Mouse (Mus musculus): Measurements from ENCODE around the gene Tmem72.

Gene Tmem72

DNA sequence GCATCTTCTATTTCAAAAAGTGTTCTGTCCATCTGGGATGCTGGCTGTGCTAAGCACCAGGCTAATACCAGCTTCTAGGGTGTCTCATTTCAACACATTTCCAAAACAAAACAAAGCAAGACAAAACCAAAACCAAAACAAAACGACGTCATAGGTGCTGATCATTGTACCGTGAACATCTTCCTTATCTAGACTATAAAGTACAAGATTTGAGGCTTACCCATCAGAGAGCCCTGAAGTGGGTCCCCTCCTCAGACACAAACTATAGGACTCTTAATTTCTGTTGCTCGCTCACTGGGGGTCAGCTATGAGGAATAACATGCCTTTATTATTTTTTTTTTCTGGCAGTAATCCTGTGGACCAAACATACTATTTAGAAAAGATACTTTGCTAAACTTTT lies 23.1 kb downstream of the Tmem72 start:
- in situ Hi-C loops (cut with MboI, MseI), result no loop called here

DNA sequence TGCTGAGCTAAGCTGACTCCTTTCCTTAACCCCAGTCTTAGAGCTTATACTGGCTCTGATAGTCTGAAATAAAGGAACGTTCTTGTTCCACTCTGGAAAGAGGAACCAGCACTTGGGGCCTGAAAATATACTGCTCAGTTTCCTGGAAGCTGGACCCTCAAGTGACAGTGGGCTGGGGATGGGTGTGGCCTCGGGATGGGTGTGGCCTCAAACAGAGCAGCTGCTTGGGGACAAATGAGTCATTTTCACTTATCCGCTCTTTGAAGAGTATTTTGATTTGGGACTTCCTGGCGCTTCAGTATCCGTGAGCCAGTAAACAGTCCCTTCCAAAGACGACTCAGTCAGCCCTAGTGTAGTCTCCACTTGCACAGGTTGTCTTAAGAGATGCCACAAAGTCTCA lies 34.4 kb downstream of the Tmem72 start:
- in situ Hi-C loops (cut with MboI, MseI), result no loop called here

DNA sequence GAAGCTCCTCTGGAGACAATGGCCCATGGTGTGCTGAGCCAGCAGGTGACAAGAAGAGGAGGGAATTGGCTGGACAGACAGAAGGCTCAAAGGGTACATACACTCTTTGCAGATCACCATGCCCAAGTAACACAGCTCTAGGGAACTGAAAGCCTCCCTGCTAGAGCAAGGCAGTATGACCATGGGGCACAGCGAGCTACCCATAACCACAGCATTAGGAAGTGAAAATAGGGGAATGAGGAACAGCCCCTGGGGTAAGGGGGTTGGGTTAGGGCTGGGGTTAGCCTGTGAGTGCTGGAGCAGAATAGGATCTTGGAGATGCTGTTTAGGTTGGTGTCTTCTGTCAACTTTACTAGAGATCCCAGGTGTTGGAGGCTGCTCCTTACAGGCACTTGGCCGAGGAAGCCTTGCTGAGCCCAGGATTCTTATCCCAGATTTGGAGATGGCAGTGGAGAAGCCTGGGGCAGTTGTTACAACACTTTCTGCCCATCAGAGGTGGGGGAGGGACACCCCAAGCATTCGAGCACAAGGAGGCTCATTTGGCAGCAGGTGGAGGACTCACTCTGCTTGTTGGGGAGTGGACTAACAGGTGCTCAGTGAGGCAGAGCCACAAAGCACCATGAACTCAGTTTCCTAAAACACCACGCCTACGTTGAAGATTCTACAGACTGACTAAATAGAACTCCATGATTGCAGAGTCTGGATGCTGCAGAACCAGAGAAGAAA lies 37.0 kb downstream of the Tmem72 start:
- in situ Hi-C loops (cut with MboI, MseI), result no loop called here

DNA sequence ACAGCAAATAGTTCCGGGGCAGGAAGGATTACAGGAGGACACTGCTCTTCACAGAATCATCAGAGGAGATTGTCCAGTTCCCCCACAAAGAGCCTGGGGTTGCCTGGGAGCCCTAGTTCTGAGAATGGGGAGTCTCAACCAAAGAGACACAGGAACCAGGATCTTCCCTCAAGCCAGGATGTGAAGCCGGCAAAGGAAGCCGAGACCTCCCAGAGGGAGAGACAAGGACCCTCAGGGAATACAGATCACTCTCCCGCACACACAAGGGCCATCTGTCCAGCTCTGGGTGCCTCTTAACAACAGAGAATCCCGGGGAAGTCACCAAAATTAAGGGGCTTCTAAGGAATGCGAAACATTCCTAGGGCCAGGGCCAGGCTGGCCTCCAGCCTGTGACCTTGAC lies 39.4 kb downstream of the Tmem72 start:
- in situ Hi-C loops (cut with MboI, MseI), result no loop called here

DNA sequence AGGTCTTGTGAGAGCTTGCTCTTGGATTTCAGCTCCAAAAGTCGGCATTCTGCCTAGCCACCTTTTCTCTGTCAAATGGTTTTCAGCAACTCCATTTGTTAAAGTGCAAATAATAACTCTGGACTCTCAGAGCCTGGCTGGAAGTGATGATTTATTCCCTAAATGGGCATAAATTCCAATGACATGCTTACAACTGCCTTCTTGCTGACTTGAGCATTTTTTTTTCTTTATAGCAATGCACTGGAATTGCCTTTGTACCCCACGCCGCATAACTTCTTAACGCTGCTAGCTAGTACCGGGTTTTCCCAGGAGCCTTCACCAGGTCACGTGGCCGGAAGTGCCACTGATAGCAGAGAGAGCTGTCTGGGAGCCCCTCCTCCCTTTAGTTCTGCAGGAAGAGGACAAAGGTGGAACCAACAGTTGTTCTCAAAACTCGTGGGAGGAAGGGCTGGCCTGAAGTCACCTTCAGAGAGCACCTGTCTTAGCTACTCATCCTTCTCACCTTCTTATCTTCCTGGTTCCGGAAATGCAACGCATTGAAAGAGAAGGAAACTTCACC lies 40.3 kb downstream of the Tmem72 start:
- in situ Hi-C loops (cut with MboI, MseI), result no loop called here

DNA sequence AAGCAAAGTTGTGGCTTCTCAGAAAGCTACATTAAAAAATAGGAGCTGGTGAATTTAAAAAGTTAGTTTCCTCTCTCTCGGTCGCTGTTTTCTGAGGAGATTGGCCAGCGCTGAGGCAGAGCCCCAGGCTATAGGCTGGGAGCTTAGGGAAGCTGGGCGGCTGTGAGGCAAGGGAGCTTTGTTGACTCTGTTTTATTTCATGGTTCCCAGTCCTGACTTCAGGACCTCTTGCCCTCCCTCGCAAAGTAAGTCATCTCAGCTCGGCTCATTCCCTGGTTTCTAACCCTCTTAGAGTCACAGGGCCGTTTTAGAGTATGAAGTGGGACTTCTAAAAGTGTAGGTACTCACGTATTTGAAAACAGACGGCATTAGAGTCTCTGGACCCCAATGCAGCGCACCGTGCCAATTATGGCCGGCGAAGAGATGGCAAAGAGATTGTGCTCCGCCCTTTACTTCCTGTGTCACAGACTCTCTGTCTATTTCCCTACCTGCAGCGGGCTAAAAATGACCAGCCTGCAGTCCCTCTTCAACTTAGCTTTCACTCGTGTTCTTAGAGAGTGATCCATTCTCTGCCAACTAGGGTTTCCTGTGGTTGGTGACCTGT lies 42.3 kb downstream of the Tmem72 start:
- in situ Hi-C loops (cut with MboI, MseI), result no loop called here

DNA sequence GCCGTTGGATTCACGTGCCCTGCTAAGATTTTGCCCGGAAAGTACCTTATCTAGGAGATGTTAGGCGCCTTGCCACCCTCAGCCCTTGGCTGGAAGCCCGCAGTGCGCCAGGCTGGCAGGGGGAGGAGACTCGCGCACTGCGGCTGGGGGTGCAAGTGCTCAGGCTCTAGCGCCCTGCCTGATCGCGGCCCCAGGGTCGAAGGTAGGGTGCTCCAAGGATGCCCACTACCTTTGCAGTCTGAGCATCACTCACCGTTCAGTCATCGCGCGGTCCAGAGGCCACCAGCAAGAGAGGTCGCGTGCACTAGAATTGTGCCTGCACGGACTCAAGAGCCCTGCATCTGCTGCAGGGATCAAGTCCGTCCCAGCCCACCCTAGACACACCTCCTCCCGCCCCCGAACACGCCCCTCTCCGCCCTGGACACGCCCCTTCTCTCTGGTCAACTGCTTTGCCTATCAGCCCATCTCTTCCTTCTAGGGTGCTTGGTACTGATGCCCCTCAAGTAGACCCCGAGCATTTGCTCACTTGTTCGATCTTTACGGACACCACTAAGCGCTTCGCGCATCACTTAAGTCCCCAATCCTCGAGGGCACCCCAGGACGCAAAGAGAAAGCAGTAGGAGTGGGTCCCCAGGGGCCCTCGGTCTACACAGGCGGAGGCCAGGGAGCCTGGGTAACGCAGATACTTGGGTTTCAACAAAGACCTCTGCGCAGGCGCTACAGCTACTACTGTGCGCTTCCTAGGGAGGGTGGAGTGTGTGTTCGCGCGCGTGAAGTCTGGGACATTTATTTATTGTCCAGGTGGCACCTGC lies 43.0 kb downstream of the Tmem72 start, which contains the start of gene Rassf4:
TSS of gene Rassf4 (minus strand) at position 482 of the 812 bp plus-strand sequence.
- in situ Hi-C loops (cut with MboI, MseI), result no loop called here

DNA sequence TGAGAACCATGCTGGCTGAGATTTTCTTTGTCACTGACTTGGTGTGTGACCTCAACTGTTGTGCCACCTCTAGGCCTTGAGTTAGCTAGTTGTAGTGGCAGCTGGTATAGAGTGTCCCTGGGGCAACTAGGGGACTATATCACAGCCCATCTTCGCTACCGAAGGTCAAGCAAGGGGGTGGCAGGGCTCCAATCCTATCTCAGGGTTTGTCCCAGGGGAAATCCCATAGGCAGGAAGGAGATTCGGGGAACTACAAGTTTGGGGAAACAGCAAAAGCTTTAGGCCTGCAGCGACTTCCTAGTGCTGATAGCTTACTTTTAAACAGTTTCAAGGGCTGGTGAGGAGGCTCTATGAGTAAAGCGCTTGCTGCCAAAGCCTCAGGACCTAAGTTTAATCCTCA lies 44.4 kb downstream of the Tmem72 start:
- in situ Hi-C loops (cut with MboI, MseI), result no loop called here

DNA sequence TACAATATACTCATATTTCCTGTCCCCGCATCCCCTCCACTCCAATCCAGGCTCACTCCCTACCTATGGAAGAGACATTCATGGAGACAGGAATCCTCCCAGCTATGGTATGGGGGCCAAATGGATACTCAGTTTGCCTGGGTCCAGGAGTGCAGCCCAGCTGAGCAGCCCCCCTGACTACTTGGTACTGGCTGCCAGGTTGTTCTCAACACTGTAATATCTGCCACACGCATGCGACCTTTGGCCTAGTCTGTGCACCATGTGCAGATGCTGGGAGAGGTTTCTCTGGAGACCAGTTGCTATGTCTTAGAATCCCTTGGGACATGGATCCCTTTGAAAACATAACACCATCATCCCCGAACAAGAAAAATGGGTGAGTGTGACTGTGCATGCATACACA lies 44.9 kb downstream of the Tmem72 start:
- in situ Hi-C loops (cut with MboI, MseI), result no loop called here

DNA sequence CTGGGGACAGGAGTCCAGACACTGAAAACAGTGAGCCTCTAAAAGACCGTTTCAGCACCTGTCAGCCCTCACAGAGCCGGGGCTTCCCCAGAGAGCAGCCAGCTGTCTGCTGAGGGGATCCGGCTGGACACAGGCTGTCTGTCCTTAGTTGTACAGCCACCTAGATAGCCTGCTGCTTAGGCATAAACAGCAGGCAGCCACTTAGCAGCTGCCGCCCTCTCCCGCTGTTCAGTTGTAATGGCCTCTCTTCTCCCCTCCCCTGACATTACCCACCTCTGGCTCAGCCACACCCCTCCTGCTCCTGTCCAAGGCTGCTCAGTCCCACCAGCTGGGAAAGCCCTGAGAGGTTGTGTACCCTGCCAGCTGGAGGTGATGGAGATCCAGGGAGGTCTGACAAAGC lies 45.7 kb downstream of the Tmem72 start:
- in situ Hi-C loops (cut with MboI, MseI), result no loop called here

DNA sequence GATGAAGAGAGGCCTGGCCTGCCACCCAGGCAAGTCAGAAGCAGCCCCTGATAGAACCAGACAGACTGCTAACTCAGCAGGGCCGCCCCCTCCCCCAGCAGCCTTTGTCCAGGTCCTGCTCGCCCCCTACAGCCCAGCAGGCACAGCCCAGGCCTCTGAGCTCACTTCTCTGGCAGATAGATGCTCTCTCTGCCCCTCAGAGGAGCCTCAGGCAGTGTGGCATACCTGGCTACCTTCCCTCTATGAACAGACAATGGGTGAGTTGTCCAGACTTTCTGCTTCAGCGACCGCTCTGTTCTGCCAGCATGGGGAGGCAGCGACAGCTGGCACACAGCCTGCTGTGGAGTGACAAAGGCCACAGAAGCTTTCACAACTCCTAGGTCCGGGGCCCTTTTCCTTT lies 46.6 kb downstream of the Tmem72 start:
- in situ Hi-C loops (cut with MboI, MseI), result no loop called here

DNA sequence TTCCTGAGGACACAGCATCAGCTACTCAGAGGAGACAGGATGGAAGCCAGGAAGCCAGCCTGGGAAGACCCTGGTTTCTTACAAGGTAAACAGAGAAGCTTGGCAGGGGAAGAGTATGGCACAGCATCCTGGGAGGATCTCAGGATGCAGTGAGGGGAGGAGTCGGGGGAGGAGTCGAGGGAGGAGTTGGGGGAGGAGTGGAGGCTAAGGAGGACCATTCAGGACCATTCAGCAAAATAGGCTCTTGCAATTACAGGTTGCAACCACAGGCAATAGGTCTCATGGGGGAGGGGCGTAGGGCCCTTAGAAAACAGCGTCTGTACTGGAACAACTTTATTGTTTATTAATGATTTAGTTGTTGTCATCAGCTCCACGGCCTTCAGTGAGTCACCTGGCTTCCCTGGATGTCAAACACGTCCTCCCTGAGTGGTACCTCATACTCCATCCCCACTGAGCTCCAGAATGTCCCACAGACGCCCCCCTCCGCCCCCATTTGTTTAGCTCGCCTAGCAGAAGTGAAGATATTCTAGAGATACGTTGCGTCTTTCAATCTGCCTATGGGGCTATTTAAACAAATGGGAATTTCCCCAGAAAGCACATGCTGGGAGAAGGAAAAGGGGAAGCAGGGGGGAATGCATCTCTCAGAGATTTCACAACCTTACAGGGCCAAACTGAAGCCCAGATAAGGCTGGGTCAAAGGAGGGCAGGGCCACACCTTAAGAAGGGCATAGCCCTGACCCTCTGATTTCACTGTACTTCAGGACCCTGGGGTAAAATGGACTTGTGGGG lies 47.8 kb downstream of the Tmem72 start:
- in situ Hi-C loops (cut with MboI, MseI), result no loop called here

DNA sequence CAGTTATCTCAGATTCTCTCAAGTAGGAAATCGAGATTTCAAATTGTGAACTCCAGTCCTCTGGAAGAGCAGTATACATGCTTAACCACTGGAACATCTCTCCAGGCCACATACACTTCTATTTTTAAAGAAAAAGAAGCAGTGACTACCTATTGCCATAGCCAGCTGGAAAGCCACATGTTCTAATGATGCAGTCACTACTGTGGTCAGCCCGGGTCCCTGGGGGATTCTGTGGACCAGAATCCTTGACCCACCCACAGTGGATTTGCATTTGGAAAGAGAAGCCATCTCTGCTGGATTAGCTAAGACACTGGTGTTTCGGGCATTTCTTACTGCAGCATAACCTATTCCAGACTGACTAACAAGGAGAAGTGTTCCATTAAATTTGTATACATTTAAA lies 49.3 kb downstream of the Tmem72 start:
- in situ Hi-C loops (cut with MboI, MseI), result no loop called here

DNA sequence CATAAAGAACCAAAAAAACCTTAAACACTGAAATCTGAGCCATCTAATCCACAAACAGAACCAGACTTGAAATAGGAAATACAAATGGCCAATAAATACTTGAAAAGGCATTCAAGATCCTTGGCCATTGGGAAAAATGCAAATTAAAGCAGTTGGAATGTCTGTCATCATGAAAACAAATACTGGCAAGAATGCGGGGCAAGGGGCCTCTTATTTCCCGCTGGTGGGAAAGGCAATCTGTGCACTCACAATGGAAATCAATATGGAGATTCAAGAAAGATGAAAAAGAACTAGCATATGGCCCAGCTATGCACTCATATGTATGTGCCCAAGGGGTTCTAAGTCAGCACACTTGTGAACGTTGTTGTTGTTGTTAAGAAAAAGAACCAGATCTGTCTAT lies 49.8 kb downstream of the Tmem72 start:
- in situ Hi-C loops (cut with MboI, MseI), result no loop called here

DNA sequence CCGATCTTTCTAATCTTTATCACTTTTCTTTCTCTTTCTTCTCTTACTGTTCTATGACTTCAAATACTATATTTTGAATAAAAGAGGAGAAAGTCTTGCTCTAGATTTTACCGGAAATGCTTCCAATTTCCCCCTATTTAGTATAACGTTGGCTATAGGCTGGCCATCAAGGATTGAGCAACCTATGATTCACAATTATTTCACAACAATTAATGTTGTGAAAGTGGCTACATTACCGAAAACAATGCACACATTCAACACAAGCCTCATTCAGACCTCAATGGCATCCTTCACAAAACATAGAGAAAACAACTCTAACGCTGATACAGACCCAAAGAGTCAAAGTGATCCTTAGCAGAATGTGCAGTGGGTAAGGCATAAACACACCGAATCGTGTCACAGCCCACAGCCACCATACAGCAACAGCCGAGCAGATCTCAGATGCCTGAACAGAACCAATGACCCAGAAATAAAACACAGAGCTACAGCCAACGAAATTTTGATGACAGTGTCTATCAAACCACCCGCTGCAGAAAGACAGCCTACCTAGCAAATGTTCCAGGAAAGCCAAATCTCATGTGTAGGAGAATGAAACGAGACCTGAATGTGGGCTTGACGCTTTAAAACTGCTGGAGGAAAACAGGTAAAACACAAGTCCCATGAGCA lies 50.5 kb downstream of the Tmem72 start:
- in situ Hi-C loops (cut with MboI, MseI), result no loop called here

DNA sequence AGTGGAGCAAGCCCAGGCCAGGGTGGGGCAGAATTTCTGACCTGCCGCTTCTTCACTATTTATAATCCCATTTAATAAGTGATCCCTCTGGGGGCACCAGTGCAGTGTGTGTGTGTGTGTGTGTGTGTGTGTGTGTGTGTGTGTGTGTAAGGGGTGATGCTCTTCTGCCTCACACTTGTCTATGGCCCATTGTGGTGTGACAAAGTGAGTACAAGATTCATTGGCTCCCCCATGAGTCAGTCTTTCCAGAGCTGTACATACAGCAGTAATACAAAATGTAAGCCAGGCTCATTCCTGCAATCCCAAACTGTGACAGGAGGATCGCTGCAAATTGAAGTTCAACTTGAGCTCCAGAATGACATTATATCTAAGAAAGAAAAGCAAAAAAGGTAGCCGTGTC lies 51.9 kb downstream of the Tmem72 start:
- in situ Hi-C loops (cut with MboI, MseI), result no loop called here

DNA sequence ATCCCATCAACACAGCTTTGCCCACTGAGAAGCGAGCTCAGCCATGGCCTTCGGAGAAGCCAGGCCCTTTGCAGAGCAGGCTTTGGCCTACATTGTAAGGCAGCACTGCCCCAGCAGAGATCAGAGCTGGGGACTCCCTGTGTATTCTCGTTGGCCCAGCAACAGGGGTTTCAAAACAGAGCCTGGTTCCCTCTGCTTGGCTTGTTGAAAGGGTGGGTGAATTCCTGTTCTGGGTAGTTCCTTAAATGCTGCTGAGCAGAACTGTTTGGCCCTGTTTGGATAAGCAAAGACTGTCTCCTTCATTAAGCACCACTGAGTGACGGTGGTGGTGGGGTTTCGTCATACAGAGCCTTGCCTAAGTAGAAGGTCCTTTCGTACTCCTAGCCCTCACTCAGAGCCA lies 52.7 kb downstream of the Tmem72 start:
- in situ Hi-C loops (cut with MboI, MseI), result no loop called here

DNA sequence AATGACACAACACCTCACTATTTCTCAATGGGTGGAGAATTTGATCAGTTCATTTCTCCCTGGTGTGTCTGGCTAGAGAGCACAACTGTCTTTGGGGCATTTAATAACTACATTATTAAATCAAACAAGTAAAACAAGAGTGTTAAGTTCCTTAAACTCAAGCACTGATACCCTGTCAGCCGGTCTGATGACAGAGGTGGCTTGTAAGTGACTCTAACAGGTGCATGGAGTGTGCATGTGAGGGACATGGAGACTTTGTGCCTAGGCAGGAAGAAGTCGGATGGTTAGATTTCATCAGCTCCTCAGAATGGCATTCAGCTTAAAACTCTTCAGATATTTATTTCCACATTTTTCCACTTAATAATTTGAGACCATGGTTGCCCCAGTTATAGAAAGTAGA lies 53.3 kb downstream of the Tmem72 start:
- in situ Hi-C loops (cut with MboI, MseI), result no loop called here

DNA sequence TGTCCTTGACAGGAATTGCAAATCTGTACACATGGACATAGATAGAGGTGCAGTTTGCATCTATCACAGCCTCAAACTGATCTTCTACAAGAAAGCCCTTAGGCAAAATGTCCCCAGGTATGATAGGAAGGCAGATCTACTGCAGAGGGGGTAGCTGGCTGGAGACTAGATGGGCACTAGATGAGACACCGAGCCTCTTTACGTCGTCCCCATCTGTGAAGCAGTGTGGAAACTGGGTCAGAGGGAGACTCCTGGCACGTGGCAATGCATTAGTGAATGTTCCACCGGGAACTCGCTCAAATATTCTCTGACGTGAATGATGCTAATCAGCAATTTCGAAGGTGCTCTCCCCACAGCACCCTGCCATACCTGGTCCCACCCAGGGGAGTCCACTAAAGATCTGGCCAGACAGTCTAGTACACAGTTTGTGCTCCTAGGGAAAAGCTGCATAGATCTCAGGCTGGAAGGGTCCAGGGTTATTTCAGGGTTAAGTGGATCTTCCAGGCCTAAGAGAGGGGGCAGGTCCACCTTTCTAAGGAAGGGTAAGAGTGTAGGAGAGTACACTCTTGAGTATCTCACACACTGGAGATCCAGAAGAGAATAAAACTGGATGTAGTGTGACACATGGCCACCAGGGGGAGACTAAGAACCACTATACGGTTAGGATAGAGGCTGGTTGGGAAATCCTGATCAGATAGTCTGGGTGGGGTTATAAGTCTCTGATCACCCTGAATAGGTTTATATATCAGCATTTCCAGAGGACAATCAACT lies 62.8 kb downstream of the Tmem72 start:
- in situ Hi-C loops (cut with MboI, MseI), result loop anchor here in 1 of 2 experiments (5.0 kb wide), 1 partner anchor 113 kb away; no protein-coding TSS in a partner anchor

DNA sequence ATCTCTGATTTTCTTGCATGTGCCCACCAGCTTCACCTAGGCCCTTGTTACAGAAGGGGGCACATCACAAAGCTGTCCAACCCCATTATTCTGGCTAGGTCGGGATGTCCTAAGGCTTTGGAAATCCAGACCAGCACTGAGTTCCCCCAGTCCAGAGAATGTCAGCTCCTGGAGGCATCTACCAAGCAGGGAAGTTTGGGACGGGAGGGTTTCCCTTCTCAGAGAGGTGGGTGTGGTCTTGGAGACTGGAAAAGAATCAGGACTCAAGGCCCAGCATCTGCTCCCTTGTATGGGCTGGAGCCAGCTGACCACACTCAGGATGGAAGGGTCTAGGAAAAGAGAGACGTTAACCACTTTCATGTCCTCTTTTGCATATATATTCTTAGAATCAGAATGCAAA lies 63.5 kb downstream of the Tmem72 start:
- in situ Hi-C loops (cut with MboI, MseI), result loop anchor here in 1 of 2 experiments (5.0 kb wide), 1 partner anchor 114 kb away; no protein-coding TSS in a partner anchor
